Mouse (Mus musculus): ENCODE measurements at regions not wholly inside any gene's neighbourhood (a gene's known extent, or its start where the extent isn't known, plus 50 kb on each side); places are given as distances from the start of the nearest gene placed in this dataset.

GRCm38 (mm10) chr12:68425006-68425405, 734.0 kb downstream of the Rps29 start:
- Histone ChIP-seq H3K27me3 (ENCODE audit: control insufficient read depth, insufficient read depth, low read length) (no peaks in the 10 kb centered on the region), H3K36me3 (ENCODE audit: control insufficient read depth, insufficient read depth) (no peaks in the 10 kb centered on the region), H3K9ac (ENCODE audit: low read length) (no peak overlapping the region), H3K4me2 (ENCODE audit: low read depth, low read length) (no peak overlapping the region), H3K9me3 (replicated peaks; ENCODE audit: control insufficient read depth, low read length) (no peaks in the 10 kb centered on the region), H3K27ac (ENCODE audit: low read length) (no peak overlapping the region), H3K4me3 (ENCODE audit: low read length) (no peak overlapping the region), H3K4me1 (ENCODE audit: control insufficient read depth, insufficient read depth, low read length) (no peaks in the 10 kb centered on the region)
- ATAC-seq (replicated peaks; ENCODE audit: extremely low read depth, insufficient read depth, low FRiP score), result no peak
